Mouse (Mus musculus): ENCODE results near the gene Osbpl7. TPM values are rescaled to one million over a fixed set of nuclear protein-coding genes. Genes with fewer than 3 reads are reported as not detected.

Osbpl7 gene
- polyA plus RNA-seq, 1 experiment from 2014 or later: 7.9 TPM

- Histone ChIP-seq H3K27ac (peak overlapping the region; percentile 63; the same call in 1 of the 2 replicates), H3K9ac (peak overlapping the region; percentile 85), H3K4me2 (replicated peaks) (peak overlapping the region; percentile 88), H3K4me3 (replicated peaks; ENCODE audit: low read length) (peak overlapping the region; percentile 70), H3K27me3 (ENCODE audit: control insufficient read depth, insufficient read depth, low read length) (no peaks in the 10 kb centered on the region), H3K36me3 (replicated peaks; ENCODE audit: control insufficient read depth, insufficient read depth) (peaks cover 44% of the 10 kb centered on the region), H3K9me3 (ENCODE audit: control insufficient read depth, low read length) (no peaks in the 10 kb centered on the region), H3K4me1 (replicated peaks; ENCODE audit: control insufficient read depth, insufficient read depth, low read length) (peaks cover 21% of the 10 kb centered on the region)
- no peak for DNase-seq (ENCODE audit: low spot score)
- 20% methylated on average over 13 of the region's 13 CpGs for WGBS
- ATAC-seq (ENCODE audit: low FRiP score): no peak
These were observed 637 bp downstream of the Osbpl7 start for GRCm38 (mm10) chr11:97050944-97051586.

- ATAC-seq (ENCODE audit: low FRiP score) (no peak), DNase-seq (ENCODE audit: low spot score) (no peak)
- Histone ChIP-seq H3K27me3 (ENCODE audit: control insufficient read depth, insufficient read depth, low read length) (no peaks in the 10 kb centered on the region), H3K4me1 (replicated peaks; ENCODE audit: control insufficient read depth, insufficient read depth, low read length) (peaks cover 21% of the 10 kb centered on the region), H3K36me3 (replicated peaks; ENCODE audit: control insufficient read depth, insufficient read depth) (peaks cover 51% of the 10 kb centered on the region), H3K9me3 (ENCODE audit: control insufficient read depth, low read length) (no peaks in the 10 kb centered on the region), H3K27ac (no peak overlapping the region), H3K4me2 (replicated peaks) (0 out of 2 replicates have a peak overlapping the region, but pooled peaks have one; percentile 88), H3K9ac (no peak overlapping the region), H3K4me3 (replicated peaks; ENCODE audit: low read length) (no peak overlapping the region)
- WGBS: 37% methylated on average over 11 of the region's 11 CpGs
These were observed 1.8 kb downstream of the Osbpl7 start for GRCm38 (mm10) chr11:97052219-97052646.

- H3K27me3 ChIP-seq (ENCODE audit: control insufficient read depth, insufficient read depth, low read length): no peaks in the 10 kb centered on the region
- H3K4me2 ChIP-seq (replicated peaks): no peak overlapping the region
- DNase-seq (ENCODE audit: low spot score) (no peak), ATAC-seq (ENCODE audit: low FRiP score) (no peak)
- H3K9me3 ChIP-seq (ENCODE audit: control insufficient read depth, low read length): no peaks in the 10 kb centered on the region
- H3K36me3 ChIP-seq (replicated peaks; ENCODE audit: control insufficient read depth, insufficient read depth): peaks cover 49% of the 10 kb centered on the region
- no peak overlapping the region for H3K9ac ChIP-seq
- H3K4me1 ChIP-seq (replicated peaks; ENCODE audit: control insufficient read depth, insufficient read depth, low read length): no peaks in the 10 kb centered on the region
- H3K27ac ChIP-seq: peak overlapping the region; percentile 26; the same call in 1 of the 2 replicates
- no peak overlapping the region for H3K4me3 ChIP-seq (replicated peaks; ENCODE audit: low read length)
- WGBS: 34% methylated on average over 9 of the region's 9 CpGs
These were observed 13.0 kb downstream of the Osbpl7 start for GRCm38 (mm10) chr11:97063274-97063920.

- H3K27me3 ChIP-seq (ENCODE audit: control insufficient read depth, insufficient read depth, low read length): no peaks in the 10 kb centered on the region
- H3K4me2 ChIP-seq (replicated peaks): no peak overlapping the region
- 88% methylated on average over 3 of the region's 3 CpGs for WGBS
- H3K9me3 ChIP-seq (ENCODE audit: control insufficient read depth, low read length): no peaks in the 10 kb centered on the region
- no peak overlapping the region for H3K9ac ChIP-seq
- DNase-seq (ENCODE audit: low spot score): no peak
- 0 out of 2 replicates have a peak overlapping the region, but pooled peaks have one; percentile 26 for H3K27ac ChIP-seq
- no peak for ATAC-seq (ENCODE audit: low FRiP score)
- peaks cover 49% of the 10 kb centered on the region for H3K36me3 ChIP-seq (replicated peaks; ENCODE audit: control insufficient read depth, insufficient read depth)
- H3K4me1 ChIP-seq (replicated peaks; ENCODE audit: control insufficient read depth, insufficient read depth, low read length): no peaks in the 10 kb centered on the region
- H3K4me3 ChIP-seq (replicated peaks; ENCODE audit: low read length): no peak overlapping the region
These were observed 13.5 kb downstream of the Osbpl7 start for GRCm38 (mm10) chr11:97063921-97064295.

- Histone ChIP-seq H3K27ac (no peak overlapping the region), H3K9me3 (ENCODE audit: control insufficient read depth, low read length) (no peaks in the 10 kb centered on the region), H3K36me3 (replicated peaks; ENCODE audit: control insufficient read depth, insufficient read depth) (peaks cover 42% of the 10 kb centered on the region), H3K4me3 (replicated peaks; ENCODE audit: low read length) (no peak overlapping the region), H3K4me1 (replicated peaks; ENCODE audit: control insufficient read depth, insufficient read depth, low read length) (no peaks in the 10 kb centered on the region), H3K27me3 (ENCODE audit: control insufficient read depth, insufficient read depth, low read length) (no peaks in the 10 kb centered on the region), H3K9ac (no peak overlapping the region), H3K4me2 (replicated peaks) (no peak overlapping the region)
- no peak for DNase-seq (ENCODE audit: low spot score)
- WGBS: 90% methylated on average over 12 of the region's 12 CpGs
- ATAC-seq (ENCODE audit: low FRiP score): no peak
These were observed 15.3 kb downstream of the Osbpl7 start for GRCm38 (mm10) chr11:97065538-97066295.

- ATAC-seq (ENCODE audit: low FRiP score): no peak
- H3K36me3 ChIP-seq (replicated peaks; ENCODE audit: control insufficient read depth, insufficient read depth): peaks cover 32% of the 10 kb centered on the region
- no peaks in the 10 kb centered on the region for H3K27me3 ChIP-seq (ENCODE audit: control insufficient read depth, insufficient read depth, low read length)
- no peak overlapping the region for H3K4me2 ChIP-seq (replicated peaks)
- DNase-seq (ENCODE audit: low spot score): no peak
- no peaks in the 10 kb centered on the region for H3K9me3 ChIP-seq (ENCODE audit: control insufficient read depth, low read length)
- no peak overlapping the region for H3K27ac ChIP-seq
- 47% methylated on average over 22 of the region's 22 CpGs for WGBS
- H3K4me1 ChIP-seq (replicated peaks; ENCODE audit: control insufficient read depth, insufficient read depth, low read length): no peaks in the 10 kb centered on the region
- H3K4me3 ChIP-seq (replicated peaks; ENCODE audit: low read length): no peak overlapping the region
- no peak overlapping the region for H3K9ac ChIP-seq
These were observed 16.4 kb downstream of the Osbpl7 start for GRCm38 (mm10) chr11:97066656-97067360.

- Histone ChIP-seq H3K4me2 (replicated peaks) (no peak overlapping the region), H3K27ac (no peak overlapping the region), H3K4me3 (replicated peaks; ENCODE audit: low read length) (no peak overlapping the region), H3K36me3 (replicated peaks; ENCODE audit: control insufficient read depth, insufficient read depth) (peaks cover 29% of the 10 kb centered on the region), H3K9ac (no peak overlapping the region), H3K27me3 (ENCODE audit: control insufficient read depth, insufficient read depth, low read length) (no peaks in the 10 kb centered on the region), H3K9me3 (ENCODE audit: control insufficient read depth, low read length) (no peaks in the 10 kb centered on the region), H3K4me1 (replicated peaks; ENCODE audit: control insufficient read depth, insufficient read depth, low read length) (no peaks in the 10 kb centered on the region)
- ATAC-seq (ENCODE audit: low FRiP score) (no peak), DNase-seq (ENCODE audit: low spot score) (no peak)
- WGBS: 50% methylated on average over 1 of the region's 1 CpGs
These were observed 18.9 kb downstream of the Osbpl7 start for GRCm38 (mm10) chr11:97069333-97069732.

GRCm38 (mm10) chr11:97069770-97070169 is 19.3 kb downstream of the Osbpl7 start:
- ATAC-seq (ENCODE audit: low FRiP score): no peak
- Histone ChIP-seq H3K27ac (no peak overlapping the region), H3K9ac (no peak overlapping the region), H3K9me3 (ENCODE audit: control insufficient read depth, low read length) (no peaks in the 10 kb centered on the region), H3K36me3 (replicated peaks; ENCODE audit: control insufficient read depth, insufficient read depth) (peaks cover 29% of the 10 kb centered on the region), H3K4me2 (replicated peaks) (no peak overlapping the region), H3K4me3 (replicated peaks; ENCODE audit: low read length) (no peak overlapping the region), H3K27me3 (ENCODE audit: control insufficient read depth, insufficient read depth, low read length) (no peaks in the 10 kb centered on the region), H3K4me1 (replicated peaks; ENCODE audit: control insufficient read depth, insufficient read depth, low read length) (no peaks in the 10 kb centered on the region)
- 89% methylated on average over 2 of the region's 2 CpGs for WGBS
- no peak for DNase-seq (ENCODE audit: low spot score)

- Histone ChIP-seq H3K36me3 (replicated peaks; ENCODE audit: control insufficient read depth, insufficient read depth) (peaks cover 26% of the 10 kb centered on the region), H3K9me3 (ENCODE audit: control insufficient read depth, low read length) (no peaks in the 10 kb centered on the region), H3K4me1 (replicated peaks; ENCODE audit: control insufficient read depth, insufficient read depth, low read length) (no peaks in the 10 kb centered on the region), H3K27me3 (ENCODE audit: control insufficient read depth, insufficient read depth, low read length) (no peaks in the 10 kb centered on the region), H3K27ac (no peak overlapping the region), H3K9ac (no peak overlapping the region), H3K4me3 (replicated peaks; ENCODE audit: low read length) (no peak overlapping the region), H3K4me2 (replicated peaks) (no peak overlapping the region)
- 84% methylated on average over 1 of the region's 1 CpGs for WGBS
- ATAC-seq (ENCODE audit: low FRiP score): no peak
- DNase-seq (ENCODE audit: low spot score): no peak
These were observed 20.7 kb downstream of the Osbpl7 start for GRCm38 (mm10) chr11:97071129-97071528.
